Mouse (Mus musculus): ENCODE measurements at regions not wholly inside any gene's neighbourhood (a gene's known extent, or its start where the extent isn't known, plus 50 kb on each side); places are given as distances from the start of the nearest gene placed in this dataset.

GRCm38 (mm10) chr10:117525608-117526007 is 103.7 kb upstream of the Cpm start:
- no peak for TF ChIP-seq CTCF (IDR thresholded peaks at IDR 0.05; ENCODE audit: control insufficient read depth, insufficient read depth, insufficient replicate concordance, low read depth, low read length)
- no peak for TF ChIP-seq POLR2A (IDR thresholded peaks at IDR 0.05; ENCODE audit: control insufficient read depth, low read depth, low read length)

Data from testis, adult 2 months (tissue).